Mouse (Mus musculus) heart, embryonic 16.5 days (tissue): ENCODE data around the gene Slc13a3. TPM values are rescaled to one million over a fixed set of nuclear protein-coding genes. Genes with fewer than 3 reads are reported as not detected.
A peak's percentile ranks its signal among the peaks of the same experiment; 100 is the strongest.

Experiments
- ATAC-seq: fragments of 200-750 bp; cut with Nextera tagmentation; replicated peaks from 2 replicates; pipeline ENCODE4 v1.8.0; 2017; ENCODE audit warnings: moderate number of reproducible peaks; ENCODE audit not compliant: insufficient read depth, low FRiP score; ENCODE audit errors: extremely low read depth
- H3K27ac ChIP-seq: fragments of 300-500 bp; sonication (generic); 2 replicates; pipeline ENCODE4 v1.5.1; 2014; ENCODE audit warnings: mild to moderate bottlenecking, low read length, control low read depth, moderate library complexity
- H3K27me3 ChIP-seq: fragments of 300-500 bp; sonication (generic); 2 replicates; pipeline ENCODE4 v1.6.1; 2014; ENCODE audit warnings: low read length, mixed read lengths; ENCODE audit not compliant: control insufficient read depth, insufficient read depth
- H3K36me3 ChIP-seq: fragments of 300-500 bp; sonication (generic); 2 replicates; pipeline ENCODE4 v1.6.1; 2014; ENCODE audit not compliant: control insufficient read depth, insufficient read depth
- H3K4me1 ChIP-seq: fragments of 300-500 bp; sonication (generic); 2 replicates; pipeline ENCODE4 v1.6.1; 2014; ENCODE audit warnings: low read length, mixed read lengths; ENCODE audit not compliant: control insufficient read depth, insufficient read depth
- H3K4me2 ChIP-seq: fragments of 300-500 bp; sonication (generic); 2 replicates; pipeline ENCODE4 v1.6.1; 2014; ENCODE audit warnings: low read depth, mild to moderate bottlenecking, control low read depth, low read length
- H3K4me3 ChIP-seq: fragments of 300-500 bp; sonication (generic); 2 replicates; pipeline ENCODE4 v1.5.1; 2014; ENCODE audit warnings: mild to moderate bottlenecking, control low read depth, low read length
- H3K9ac ChIP-seq: fragments of 300-500 bp; sonication (generic); 2 replicates; pipeline ENCODE4 v1.6.1; 2014; ENCODE audit warnings: low read length, control low read depth
- H3K9me3 ChIP-seq: fragments of 300-500 bp; sonication (generic); replicated peaks from 2 replicates; pipeline ENCODE4 v1.6.1; 2016; ENCODE audit warnings: low read length; ENCODE audit not compliant: control insufficient read depth
- WGBS: fragments of 180-500 bp; shearing (Covaris S2); extraction: QIAGEN DNeasy Blood & Tissue Kit; methylation state at CpG from one replicate; pipeline ENCODE4 v1.1.7; 2014; 5-methylcytosine and 5-hydroxymethylcytosine counted together
- polyA plus RNA-seq: library from polyadenylated mRNA; unstranded; fragments of >200 nt; fragmentation: Nextera tagmentation; extraction: Ambion mirVana; gene quantifications from 2 replicates; pipeline ENCODE4 v1.2.1, GENCODE M21; 2015

Gene Slc13a3
- polyA plus RNA-seq, 1 experiment from 2014 or later = 0.25 TPM

GRCm38 (mm10) chr2:165503259-165504203, 30.5 kb upstream of the Slc13a3 start, which contains the start of gene Slc2a10:
TSS of gene Slc2a10 (plus strand) at chr2:165503787.
- Histone ChIP-seq H3K4me3 (peak within 1 kb of the TSS; percentile 61), H3K27me3 (no peaks in the 10 kb centered on the region), H3K27ac (peak within 1 kb of the TSS; percentile 25), H3K4me2 (peak within 1 kb of the TSS; percentile 73), H3K9ac (peak within 1 kb of the TSS; percentile 77), H3K36me3 (no peaks in the 10 kb centered on the region), H3K9me3 (no peaks in the 10 kb centered on the region), H3K4me1 (peaks cover 10% of the 10 kb centered on the region)
- peak; percentile 84 for ATAC-seq
- WGBS = 7% methylated on average over 29 of the region's 32 CpGs

DNA sequence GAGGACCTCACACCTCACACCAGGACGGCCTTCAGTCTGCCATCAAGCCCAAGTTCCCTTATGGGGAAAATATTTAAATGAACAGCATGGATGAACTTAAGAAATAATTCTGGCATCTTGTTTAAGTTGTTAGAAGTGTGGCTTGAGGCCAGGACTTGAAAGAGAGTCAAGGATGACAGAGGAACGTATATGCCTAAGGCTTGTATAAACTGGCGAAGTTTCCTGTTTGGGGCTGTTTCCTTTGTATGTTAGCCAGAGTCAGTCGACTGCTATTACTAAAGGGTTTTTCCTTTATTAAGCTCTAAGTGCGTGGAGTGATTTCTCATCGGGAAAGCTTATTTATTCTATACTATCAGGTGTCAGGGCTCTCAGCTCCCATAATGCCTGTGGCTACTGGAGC, 25.8 kb upstream of the Slc13a3 start:
- H3K9me3 ChIP-seq = no peaks in the 10 kb centered on the region
- H3K4me3 ChIP-seq = no peak overlapping the region
- no peak for ATAC-seq
- no peak overlapping the region for H3K9ac ChIP-seq
- no peak overlapping the region for H3K4me2 ChIP-seq
- no peak overlapping the region for H3K27ac ChIP-seq
- WGBS = 51% methylated on average over 6 of the region's 6 CpGs
- no peaks in the 10 kb centered on the region for H3K27me3 ChIP-seq
- no peaks in the 10 kb centered on the region for H3K36me3 ChIP-seq
- H3K4me1 ChIP-seq = peaks cover 7% of the 10 kb centered on the region

GRCm38 (mm10) chr2:165497706-165498275, 24.8 kb upstream of the Slc13a3 start:
- Histone ChIP-seq H3K9me3 (no peaks in the 10 kb centered on the region), H3K27me3 (no peaks in the 10 kb centered on the region), H3K4me1 (0 out of 2 replicates have a peak, but pooled peaks cover 3% of the 10 kb centered on the region), H3K4me2 (no peak overlapping the region), H3K27ac (no peak overlapping the region), H3K36me3 (no peaks in the 10 kb centered on the region), H3K9ac (no peak overlapping the region), H3K4me3 (no peak overlapping the region)
- 60% methylated on average over 2 of the region's 2 CpGs for WGBS
- no peak for ATAC-seq

DNA sequence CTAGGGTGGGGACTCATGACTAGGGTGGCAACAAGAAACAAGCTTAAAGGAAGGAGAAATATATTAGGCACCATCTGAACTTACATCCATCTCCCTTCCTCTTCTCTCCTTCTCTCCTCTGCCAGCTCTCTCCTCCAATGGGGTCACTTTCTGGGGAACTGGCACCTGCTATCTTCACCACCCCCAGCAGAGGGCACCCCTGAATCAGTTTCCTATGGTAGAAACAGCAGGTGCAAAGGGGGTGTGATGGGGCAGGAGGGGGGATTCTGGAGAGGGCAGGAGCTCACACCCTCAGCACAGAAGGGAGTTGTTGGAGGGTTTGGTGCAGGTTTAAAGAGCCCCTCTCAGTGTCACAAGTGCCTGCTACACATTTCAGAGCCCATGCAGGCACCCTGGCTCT, 23.2 kb upstream of the Slc13a3 start:
- no peak for ATAC-seq
- H3K4me1 ChIP-seq = peaks cover 11% of the 10 kb centered on the region
- no peak overlapping the region for H3K4me2 ChIP-seq
- no peaks in the 10 kb centered on the region for H3K36me3 ChIP-seq
- H3K27me3 ChIP-seq = no peaks in the 10 kb centered on the region
- H3K4me3 ChIP-seq = no peak overlapping the region
- H3K9ac ChIP-seq = no peak overlapping the region
- H3K9me3 ChIP-seq = no peaks in the 10 kb centered on the region
- H3K27ac ChIP-seq = no peak overlapping the region

DNA sequence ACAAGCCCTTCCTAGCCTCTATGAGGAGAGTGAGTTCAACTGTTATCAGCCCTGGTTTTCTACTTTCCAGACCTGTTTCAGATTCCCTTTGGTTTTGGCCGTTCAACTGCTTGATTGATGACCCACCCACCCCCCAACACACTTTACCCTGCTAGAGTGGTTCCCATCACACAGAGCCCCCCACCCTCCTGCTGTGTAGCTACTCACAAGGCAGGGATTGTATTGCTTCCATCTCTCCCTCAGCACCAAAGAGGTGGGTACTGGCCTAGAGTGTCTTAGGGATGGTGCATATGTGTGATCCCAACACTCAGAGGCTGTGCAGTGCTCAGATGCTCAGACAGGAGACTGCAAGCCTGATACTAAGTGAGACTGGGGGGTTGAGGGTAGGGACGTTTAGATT, 21.5 kb upstream of the Slc13a3 start:
- Histone ChIP-seq H3K9ac (no peak overlapping the region), H3K27ac (no peak overlapping the region)
- no peak for ATAC-seq

DNA sequence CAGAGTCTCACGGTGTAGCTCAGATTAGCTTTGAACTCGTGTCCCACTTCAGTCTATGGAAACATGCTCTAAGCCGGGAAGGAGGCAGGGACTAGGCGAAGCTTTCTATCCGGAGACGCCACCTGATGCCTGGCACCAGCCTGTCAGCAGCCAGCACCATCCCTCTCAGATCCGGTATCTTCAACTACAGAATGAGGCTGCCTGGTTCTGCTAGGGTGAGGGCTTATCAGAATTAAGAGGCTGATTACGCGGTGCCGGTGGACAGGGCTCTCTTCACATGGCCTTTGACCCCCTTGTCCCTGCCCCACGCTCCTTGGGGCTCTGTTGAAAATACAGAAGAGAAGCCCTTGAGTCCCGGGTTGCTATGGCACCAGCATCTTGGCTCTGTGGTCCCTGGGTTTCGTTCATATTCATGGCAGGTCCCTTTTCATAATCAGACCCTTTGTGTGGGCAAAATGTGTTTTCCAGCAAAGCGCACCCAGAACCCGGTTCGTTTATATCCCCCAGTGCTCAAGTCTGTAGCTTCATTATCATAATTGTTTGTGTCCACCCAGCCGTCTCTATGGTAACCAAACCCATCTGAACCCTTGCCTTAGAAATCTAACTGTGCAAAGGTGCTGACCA, 20.7 kb upstream of the Slc13a3 start:
- WGBS = 21% methylated on average over 17 of the region's 17 CpGs
- Histone ChIP-seq H3K9ac (peak overlapping the region; percentile 86), H3K9me3 (no peaks in the 10 kb centered on the region), H3K27ac (peak overlapping the region; percentile 72), H3K27me3 (no peaks in the 10 kb centered on the region), H3K4me1 (peaks cover 11% of the 10 kb centered on the region), H3K4me3 (peak overlapping the region; percentile 76), H3K36me3 (peaks cover 10% of the 10 kb centered on the region), H3K4me2 (peak overlapping the region; percentile 94)
- ATAC-seq = no peak

More for the DNA sequence above, 21.5 kb upstream of the Slc13a3 start:
- Histone ChIP-seq H3K4me3 (no peak overlapping the region), H3K27me3 (no peaks in the 10 kb centered on the region), H3K4me1 (peaks cover 11% of the 10 kb centered on the region), H3K36me3 (peaks cover 10% of the 10 kb centered on the region), H3K9me3 (no peaks in the 10 kb centered on the region), H3K4me2 (no peak overlapping the region)
- WGBS = 45% methylated on average over 2 of the region's 2 CpGs

GRCm38 (mm10) chr2:165492648-165493553, 19.9 kb upstream of the Slc13a3 start, which contains the start of gene Trp53rka:
TSS of gene Trp53rka (minus strand) at chr2:165493324.
- H3K36me3 ChIP-seq = peaks cover 10% of the 10 kb centered on the region
- H3K4me1 ChIP-seq = peaks cover 11% of the 10 kb centered on the region
- no peaks in the 10 kb centered on the region for H3K9me3 ChIP-seq
- H3K27me3 ChIP-seq = no peaks in the 10 kb centered on the region
- WGBS = under 1% methylated on average over 84 of the region's 84 CpGs
- H3K9ac ChIP-seq = peak within 1 kb of the TSS; percentile 86
- peak; percentile 97 for ATAC-seq
- peak within 1 kb of the TSS; percentile 78 for H3K27ac ChIP-seq
- peak within 1 kb of the TSS; percentile 94 for H3K4me2 ChIP-seq
- peak within 1 kb of the TSS; percentile 76 for H3K4me3 ChIP-seq

GRCm38 (mm10) chr2:165486881-165487535, 14.0 kb upstream of the Slc13a3 start:
- H3K36me3 ChIP-seq = peaks cover 10% of the 10 kb centered on the region
- H3K27me3 ChIP-seq = no peaks in the 10 kb centered on the region
- H3K4me2 ChIP-seq = no peak overlapping the region
- H3K4me1 ChIP-seq = peaks cover 7% of the 10 kb centered on the region
- no peak overlapping the region for H3K9ac ChIP-seq
- no peak for ATAC-seq
- 15% methylated on average over 8 of the region's 8 CpGs for WGBS
- no peak overlapping the region for H3K4me3 ChIP-seq
- H3K27ac ChIP-seq = no peak overlapping the region
- H3K9me3 ChIP-seq = no peaks in the 10 kb centered on the region
